Mouse (Mus musculus) heart, postnatal 36 days (tissue): Measurements from ENCODE around the gene Gm8914. TPM values are rescaled to one million over a fixed set of nuclear protein-coding genes. Genes with fewer than 3 reads are reported as not detected.
"Not testable (repeated sequence)": the region's sequence is repeated elsewhere in the genome, so short reads cannot be mapped to it uniquely, and the experiment has no call there.

ENCODE experiments used
- DNase-seq, 2 experiments: peaks; one replicate each; pipeline ENCODE4 v3.0.0; 2021 to 2022
- intact Hi-C: fragments of 180-260 bp; cut with DNase I; formaldehyde crosslinking; loops from one replicate; pipeline ENCODE4 v1.15.1; 2025
- total RNA-seq, 2 experiments: library from RNA; stranded (reverse); gene quantifications; 2 replicates each; pipeline ENCODE4 v1.2.3; 2021

Gm8914 gene
- total RNA-seq, result not detected

GRCm38 (mm10) chrX:91479826-91480225 lies at the start of gene Gm8914:
Gene Gm8914, plus strand, starts transcription at chrX:91480126.
- intact Hi-C loops, DNase-seq: not testable (repeated sequence)

Other genes starting within 250 kb of the Gm8914 start
- not detected for gene Mageb2, start 148.4 kb upstream of the Gm8914 start, total RNA-seq
- gene Gm5072, start 87.6 kb upstream of the Gm8914 start, total RNA-seq, result not detected
- gene 1700084M14Rik, start 95.8 kb downstream of the Gm8914 start, total RNA-seq, result not detected
- gene Gm14781, start 152.1 kb downstream of the Gm8914 start, total RNA-seq, result not detected